ENCODE assay signal across 26 mouse cellular contexts in genomic region chr9:77160277-77160926, GRCm38 (mm10).
"Had no signal": no experiment of that assay in that cellular context is flagged by ENCODE, and none has a peak within 500 bp of the region (broad histone marks: within the 10 kb centered on the region; RNA-seq: fewer than 3 reads in every experiment).

No protein-coding gene starts in this region.

- H3K4me1 ChIP-seq: heart, embryonic 13.5 days; heart, embryonic 15.5 days; hindbrain, embryonic 15.5 days; kidney, embryonic 15.5 days; limb, embryonic 13.5 days; limb, embryonic 15.5 days; liver, embryonic 12.5 days had no signal

- H3K4me3 ChIP-seq: heart, adult 2 months; heart, embryonic 13.5 days; heart, embryonic 15.5 days; hindbrain, embryonic 13.5 days; hindbrain, embryonic 15.5 days; kidney, embryonic 15.5 days; layer of hippocampus, adult 2 months; limb, embryonic 13.5 days; limb, embryonic 15.5 days; liver, embryonic 12.5 days had no signal

- DNase-seq: gastrocnemius, postnatal 14 days; gastrocnemius, postnatal 36 days; heart, adult 11 months; heart, adult 2 months; heart, postnatal 14 days; heart, postnatal 36 days; kidney, adult 11 months; kidney, adult 2 months; kidney, adult 9 months; kidney, postnatal 14 days; kidney, postnatal 36 days; layer of hippocampus, postnatal 36 days; left cerebral cortex, postnatal 4 days had no signal

- H3K27ac ChIP-seq: heart, adult 2 months; heart, embryonic 13.5 days; heart, embryonic 15.5 days; hindbrain, embryonic 13.5 days; hindbrain, embryonic 15.5 days; hindbrain, postnatal 0 days; kidney, embryonic 15.5 days; kidney, postnatal 0 days; layer of hippocampus, adult 2 months; limb, embryonic 13.5 days; limb, embryonic 15.5 days; liver, embryonic 12.5 days; liver, embryonic 14.5 days had no signal

- H3K36me3 ChIP-seq: heart, embryonic 15.5 days; hindbrain, embryonic 13.5 days; hindbrain, embryonic 15.5 days; kidney, embryonic 15.5 days; limb, embryonic 13.5 days; limb, embryonic 15.5 days; liver, embryonic 12.5 days had no signal

- ATAC-seq: hindbrain, postnatal 0 days; liver, embryonic 12.5 days had no signal

- H3K9me3 ChIP-seq: heart, embryonic 13.5 days; heart, embryonic 15.5 days; hindbrain, embryonic 13.5 days; hindbrain, embryonic 15.5 days; kidney, embryonic 15.5 days; limb, embryonic 13.5 days; limb, embryonic 15.5 days; liver, embryonic 12.5 days had no signal

- H3K27me3 ChIP-seq: heart, embryonic 13.5 days; heart, embryonic 15.5 days; hindbrain, embryonic 13.5 days; hindbrain, embryonic 15.5 days; kidney, embryonic 15.5 days; limb, embryonic 13.5 days; limb, embryonic 15.5 days; liver, embryonic 12.5 days had no signal

- H3K4me2 ChIP-seq: heart, embryonic 11.5 days; heart, embryonic 13.5 days; heart, embryonic 15.5 days; hindbrain, embryonic 13.5 days; hindbrain, embryonic 15.5 days; kidney, embryonic 15.5 days; limb, embryonic 13.5 days; limb, embryonic 15.5 days; liver, embryonic 12.5 days had no signal

- H3K9ac ChIP-seq: heart, embryonic 13.5 days; heart, embryonic 15.5 days; hindbrain, embryonic 13.5 days; hindbrain, embryonic 15.5 days; kidney, embryonic 15.5 days; limb, embryonic 13.5 days; limb, embryonic 15.5 days; liver, embryonic 12.5 days; liver, embryonic 14.5 days had no signal
